Mouse (Mus musculus) gastrocnemius, adult 8-10 months (tissue): ENCODE measurements around the gene Mgrn1. TPM values are rescaled to one million over a fixed set of nuclear protein-coding genes. Genes with fewer than 3 reads are reported as not detected.

Experiments
- DNase-seq, 2 experiments: peaks; one replicate each; pipeline ENCODE4 v3.0.0; 2022; ENCODE audit warnings: low spot score in 2 of 2
- total RNA-seq, 4 experiments: library from RNA; stranded (reverse); gene quantifications; 2 replicates each; pipeline ENCODE4 v1.2.4; 2022

Gene Mgrn1
- 10 to 100 TPM; 52.1 to 66.7 (median 55.3) TPM for total RNA-seq

GRCm38 (mm10) chr16:4885760-4886689, at the start of gene Mgrn1:
Gene Mgrn1, plus strand, starts transcription at chr16:4886249.
- peak; percentile 69 to 84 for DNase-seq

- no peak for DNase-seq
Measured at GRCm38 (mm10) chr16:4837631-4838030, 48.4 kb upstream of the Mgrn1 start.

- no peak for DNase-seq
Measured at GRCm38 (mm10) chr16:4839552-4839951, 46.5 kb upstream of the Mgrn1 start.

- DNase-seq: peak in 1 of 2 experiments; percentile 27
Measured at GRCm38 (mm10) chr16:4840231-4840630, 45.8 kb upstream of the Mgrn1 start.

- DNase-seq: no peak
Measured at GRCm38 (mm10) chr16:4847041-4847440, 39.0 kb upstream of the Mgrn1 start.

GRCm38 (mm10) chr16:4848090-4848489, 38.0 kb upstream of the Mgrn1 start:
- no peak for DNase-seq

GRCm38 (mm10) chr16:4850361-4850760, 35.7 kb upstream of the Mgrn1 start:
- DNase-seq: peak in 1 of 2 experiments; percentile 39

- no peak for DNase-seq
Measured at GRCm38 (mm10) chr16:4850938-4851628, 35.0 kb upstream of the Mgrn1 start.

GRCm38 (mm10) chr16:4855046-4855650, 30.9 kb upstream of the Mgrn1 start:
- DNase-seq: no peak

GRCm38 (mm10) chr16:4861392-4861791, 24.7 kb upstream of the Mgrn1 start:
- no peak for DNase-seq

GRCm38 (mm10) chr16:4862863-4863483, 23.1 kb upstream of the Mgrn1 start:
- peak; percentile 52 to 54 for DNase-seq

- no peak for DNase-seq
Measured at GRCm38 (mm10) chr16:4863742-4864141, 22.3 kb upstream of the Mgrn1 start.

- no peak for DNase-seq
Measured at GRCm38 (mm10) chr16:4866101-4866695, 19.9 kb upstream of the Mgrn1 start.

GRCm38 (mm10) chr16:4870490-4870889, 15.6 kb upstream of the Mgrn1 start:
- DNase-seq: no peak

GRCm38 (mm10) chr16:4871926-4872325, 14.1 kb upstream of the Mgrn1 start:
- DNase-seq: no peak

GRCm38 (mm10) chr16:4875198-4876032, 10.6 kb upstream of the Mgrn1 start:
- DNase-seq: no peak

GRCm38 (mm10) chr16:4876033-4876680, 9.9 kb upstream of the Mgrn1 start:
- DNase-seq: peak in 1 of 2 experiments; percentile 45

GRCm38 (mm10) chr16:4877195-4877594, 8.9 kb upstream of the Mgrn1 start:
- DNase-seq: no peak

GRCm38 (mm10) chr16:4877701-4878100, 8.3 kb upstream of the Mgrn1 start:
- DNase-seq: no peak
